Comparison of ENCODE assay signal across 28 mouse cellular contexts in genomic region chr11:102349189-102349954, GRCm38 (mm10). TPM values are rescaled to one million over a fixed set of nuclear protein-coding genes. Genes with fewer than 3 reads are reported as not detected.
A peak's percentile ranks its signal among the peaks of the same experiment; 100 is the strongest.
DNase-seq lines count a peak whose midpoint lies in the region; ATAC-seq and TF ChIP-seq lines count a peak whose summit lies in the region.
"Had no signal": no experiment of that assay in that cellular context is flagged by ENCODE, and none has a peak within 500 bp of the region (broad histone marks: within the 10 kb centered on the region; RNA-seq: fewer than 3 reads in every experiment).

No protein-coding gene starts in this region.

- H3K9me3 ChIP-seq in heart, embryonic 12.5 days (replicated peaks) = no peaks in the 10 kb centered on the region
- H3K9me3 ChIP-seq in intestine, embryonic 15.5 days = no peaks in the 10 kb centered on the region
- H3K9me3 ChIP-seq in liver, embryonic 16.5 days (replicated peaks; ENCODE audit: control insufficient read depth, low read length) = no peaks in the 10 kb centered on the region
- H3K9me3 ChIP-seq: forebrain, embryonic 13.5 days; heart, embryonic 10.5 days; hindbrain, embryonic 12.5 days; limb, embryonic 12.5 days; midbrain, embryonic 12.5 days had no signal

- H3K9ac ChIP-seq in heart, embryonic 12.5 days = no peak overlapping the region
- no peak overlapping the region for H3K9ac ChIP-seq in heart, adult 2 months (ENCODE audit: low read depth, low read length)
- no peak overlapping the region for H3K9ac ChIP-seq in intestine, embryonic 15.5 days
- H3K9ac ChIP-seq in liver, embryonic 16.5 days (ENCODE audit: low read depth, low read length) = no peak overlapping the region
- H3K9ac ChIP-seq: forebrain, embryonic 13.5 days; hindbrain, embryonic 12.5 days; limb, embryonic 12.5 days; midbrain, embryonic 12.5 days had no signal

- no peak for TF ChIP-seq EP300 in heart, adult 2 months (IDR thresholded peaks at IDR 0.05; ENCODE audit: insufficient read depth, low read depth, low read length)

- peaks cover 34% of the 10 kb centered on the region for H3K27me3 ChIP-seq in heart, embryonic 12.5 days (replicated peaks)
- no peaks in the 10 kb centered on the region for H3K27me3 ChIP-seq in heart, adult 2 months (ENCODE audit: control insufficient read depth, insufficient read depth, low read length)
- no peaks in the 10 kb centered on the region for H3K27me3 ChIP-seq in intestine, embryonic 15.5 days (replicated peaks)
- no peaks in the 10 kb centered on the region for H3K27me3 ChIP-seq in liver, embryonic 16.5 days (ENCODE audit: control insufficient read depth, insufficient read depth, low read depth, low read length)

- no peaks in the 10 kb centered on the region for H3K79me2 ChIP-seq in heart, adult 2 months (replicated peaks; ENCODE audit: control insufficient read depth, insufficient read depth, low read length)

- H3K4me3 ChIP-seq in heart, embryonic 12.5 days = no peak overlapping the region
- no peak overlapping the region for H3K4me3 ChIP-seq in heart, adult 2 months
- no peak overlapping the region for H3K4me3 ChIP-seq in intestine, embryonic 15.5 days (replicated peaks)
- H3K4me3 ChIP-seq in liver, embryonic 16.5 days (ENCODE audit: low read depth, low read length) = no peak overlapping the region
- H3K4me3 ChIP-seq: forebrain, embryonic 13.5 days; heart, embryonic 10.5 days; hindbrain, embryonic 12.5 days; limb, embryonic 12.5 days; midbrain, embryonic 12.5 days had no signal

- no peak for TF ChIP-seq POLR2A in heart, adult 2 months (IDR thresholded peaks at IDR 0.05; ENCODE audit: insufficient read depth, low read depth, low read length)

- 82% methylated on average over 3 of the region's 3 CpGs for WGBS in heart, embryonic 12.5 days
- WGBS in heart, adult 2 months = 81% methylated on average over 3 of the region's 3 CpGs
- 64% methylated on average over 3 of the region's 3 CpGs for WGBS in intestine, embryonic 15.5 days
- WGBS in liver, embryonic 16.5 days (ENCODE audit: insufficient replicate concordance) = 87% methylated on average over 3 of the region's 3 CpGs

- H3K4me1 ChIP-seq in heart, embryonic 12.5 days (replicated peaks) = no peaks in the 10 kb centered on the region
- H3K4me1 ChIP-seq in heart, adult 2 months (ENCODE audit: control insufficient read depth, insufficient read depth, low read length) = no peaks in the 10 kb centered on the region; the same call in 1 of the 2 replicates
- no peaks in the 10 kb centered on the region for H3K4me1 ChIP-seq in intestine, embryonic 15.5 days (replicated peaks)
- peaks cover 25% of the 10 kb centered on the region for H3K4me1 ChIP-seq in liver, embryonic 16.5 days (ENCODE audit: control insufficient read depth, low read depth, low read length)
- H3K4me1 ChIP-seq: forebrain, embryonic 13.5 days; heart, embryonic 10.5 days had no signal

- peak; percentile 38; the same call in 1 of the 2 replicates for ATAC-seq in heart, embryonic 12.5 days (ENCODE audit: insufficient number of reproducible peaks, low FRiP score)
- peak; percentile 60; the same call in 1 of the 2 replicates for ATAC-seq in intestine, embryonic 15.5 days
- no peak for ATAC-seq in liver, embryonic 16.5 days (ENCODE audit: low read depth)
- ATAC-seq: forebrain, embryonic 13.5 days had no signal

- intact Hi-C loops in heart, adult 2 months (cut with DNase I) = loop anchor here (5.0 kb wide), 1 partner anchor 48 kb away; no protein-coding TSS in a partner anchor

- H3K27ac ChIP-seq in heart, embryonic 12.5 days (ENCODE audit: poor library complexity, severe bottlenecking) = no peak overlapping the region
- H3K27ac ChIP-seq in heart, adult 2 months = no peak overlapping the region
- no peak overlapping the region for H3K27ac ChIP-seq in intestine, embryonic 15.5 days
- H3K27ac ChIP-seq in liver, embryonic 16.5 days (ENCODE audit: low read length) = peak overlapping the region; percentile 32
- H3K27ac ChIP-seq: forebrain, embryonic 13.5 days; heart, embryonic 10.5 days; hindbrain, embryonic 12.5 days; limb, embryonic 12.5 days; midbrain, embryonic 12.5 days had no signal

- DNase-seq in heart, adult 2 months = no peak
- DNase-seq in spleen, postnatal 10 days (ENCODE audit: low spot score in 2 of 2) = peak; percentile 25
- DNase-seq in spleen, postnatal 14 days (ENCODE audit: low spot score in 2 of 2) = no peak
- DNase-seq in left cerebral cortex, adult 18-20 months (ENCODE audit: low spot score in 2 of 2) = no peak
- DNase-seq in T-cell, adult 2 months (ENCODE audit: low spot score) = no peak
- DNase-seq: adrenal gland, postnatal 14 days; cerebellum, adult 11-12 months; cerebellum, postnatal 10 days; heart, postnatal 10 days; kidney, adult 2 months; kidney, postnatal 36 days; layer of hippocampus, postnatal 36 days; lung, adult 2 months; lung, postnatal 14 days; thymus, adult 2 months; thymus, postnatal 4 days had no signal

- no peak for TF ChIP-seq CTCF in heart, adult 2 months (IDR thresholded peaks at IDR 0.05)

- no peaks in the 10 kb centered on the region for H3K36me3 ChIP-seq in heart, embryonic 12.5 days
- no peaks in the 10 kb centered on the region for H3K36me3 ChIP-seq in heart, adult 2 months (ENCODE audit: control insufficient read depth, insufficient read depth, low read length)
- no peaks in the 10 kb centered on the region for H3K36me3 ChIP-seq in intestine, embryonic 15.5 days
- peaks cover 58% of the 10 kb centered on the region for H3K36me3 ChIP-seq in liver, embryonic 16.5 days (ENCODE audit: control insufficient read depth, insufficient read depth)
- H3K36me3 ChIP-seq: hindbrain, embryonic 12.5 days; limb, embryonic 12.5 days; midbrain, embryonic 12.5 days had no signal

- no peak overlapping the region for H3K4me2 ChIP-seq in heart, embryonic 12.5 days
- H3K4me2 ChIP-seq in intestine, embryonic 15.5 days (replicated peaks) = no peak overlapping the region
- no peak overlapping the region for H3K4me2 ChIP-seq in liver, embryonic 16.5 days (ENCODE audit: low read depth, low read length)
- H3K4me2 ChIP-seq: forebrain, embryonic 13.5 days; hindbrain, embryonic 12.5 days; limb, embryonic 12.5 days; midbrain, embryonic 12.5 days had no signal

RNA-seq across cellular contexts. Expression of gene Slc4a1, which starts 16.6 kb away (rescaled TPM):
- 114 and 116 TPM in 2 replicates for polyA plus RNA-seq in heart, embryonic 12.5 days (2016; fragmentation: Nextera tagmentation; extraction: Ambion mirVana)
- 10 to 100 TPM in 1 of 2 experiments, under 1 TPM in 1; 0.42 to 10.3 TPM for total RNA-seq in heart, adult 2 months (2021)
- polyA plus RNA-seq in heart, adult 2 months (2012; rRNA removed) = 0.91 and 4.4 TPM in 2 replicates
- 15.2 and 18.0 TPM in 2 replicates for polyA plus RNA-seq in intestine, embryonic 15.5 days (2015; fragmentation: Nextera tagmentation; extraction: Ambion mirVana)
- 1,073 and 1,144 TPM in 2 replicates for polyA plus RNA-seq in liver, embryonic 16.5 days (2015; fragmentation: Nextera tagmentation; extraction: Ambion mirVana)
- total RNA-seq in left cerebral cortex, adult 18-20 months (2021) = under 1 TPM; 0.09 to 0.19 TPM
- polyA plus RNA-seq: small intestine, adult 2 months had no signal

RNA-seq across cellular contexts. Expression of gene Ubtf, which starts 29.8 kb away (rescaled TPM):
- polyA plus RNA-seq in heart, embryonic 12.5 days (2016; fragmentation: Nextera tagmentation; extraction: Ambion mirVana) = 65.4 and 68.6 TPM in 2 replicates
- total RNA-seq in heart, adult 2 months (2021) = 10 to 100 TPM; 52.5 to 59.4 TPM
- polyA plus RNA-seq in heart, adult 2 months (2012; rRNA removed) = 14.9 and 22.1 TPM in 2 replicates
- 77.8 and 80.2 TPM in 2 replicates for polyA plus RNA-seq in intestine, embryonic 15.5 days (2015; fragmentation: Nextera tagmentation; extraction: Ambion mirVana)
- 44.5 and 46.4 TPM in 2 replicates for polyA plus RNA-seq in liver, embryonic 16.5 days (2015; fragmentation: Nextera tagmentation; extraction: Ambion mirVana)
- 100 to 1,000 TPM; 123 to 140 TPM for total RNA-seq in left cerebral cortex, adult 18-20 months (2021)

RNA-seq across cellular contexts. Expression of gene Rundc3a, which starts 43.8 kb away (rescaled TPM):
- polyA plus RNA-seq in heart, embryonic 12.5 days (2016; fragmentation: Nextera tagmentation; extraction: Ambion mirVana) = 1.7 and 1.8 TPM in 2 replicates
- under 1 TPM in 1 of 2 experiments, not detected in 1; 0.66 TPM for total RNA-seq in heart, adult 2 months (2021)
- polyA plus RNA-seq in heart, adult 2 months (2012; rRNA removed) = 0.23 and 0.32 TPM in 2 replicates
- 8.7 and 10.8 TPM in 2 replicates for polyA plus RNA-seq in intestine, embryonic 15.5 days (2015; fragmentation: Nextera tagmentation; extraction: Ambion mirVana)
- 2.1 and 2.2 TPM in 2 replicates for polyA plus RNA-seq in liver, embryonic 16.5 days (2015; fragmentation: Nextera tagmentation; extraction: Ambion mirVana)
- 100 to 1,000 TPM; 477 to 484 TPM for total RNA-seq in left cerebral cortex, adult 18-20 months (2021)
- total RNA-seq: gastrocnemius, adult 18-20 months; megakaryocyte progenitor cell, adult 5-6 weeks; monocyte, adult 5-6 weeks had no signal

RNA-seq across cellular contexts. Expression of gene Atxn7l3, which starts 52.9 kb away (rescaled TPM):
- polyA plus RNA-seq in heart, embryonic 12.5 days (2016; fragmentation: Nextera tagmentation; extraction: Ambion mirVana) = 10.9 and 11.8 TPM in 2 replicates
- total RNA-seq in heart, adult 2 months (2021) = 10 to 100 TPM; 19.0 to 21.7 TPM
- polyA plus RNA-seq in heart, adult 2 months (2012; rRNA removed) = 17.4 and 21.2 TPM in 2 replicates
- 11.8 and 13.6 TPM in 2 replicates for polyA plus RNA-seq in intestine, embryonic 15.5 days (2015; fragmentation: Nextera tagmentation; extraction: Ambion mirVana)
- 3.0 and 3.2 TPM in 2 replicates for polyA plus RNA-seq in liver, embryonic 16.5 days (2015; fragmentation: Nextera tagmentation; extraction: Ambion mirVana)
- 100 to 1,000 TPM; 224 to 230 TPM for total RNA-seq in left cerebral cortex, adult 18-20 months (2021)

RNA-seq across cellular contexts. Expression of gene Slc25a39, which starts 58.4 kb away (rescaled TPM):
- 253 and 260 TPM in 2 replicates for polyA plus RNA-seq in heart, embryonic 12.5 days (2016; fragmentation: Nextera tagmentation; extraction: Ambion mirVana)
- total RNA-seq in heart, adult 2 months (2021) = 100 to 1,000 TPM; 196 to 213 TPM
- 307 and 331 TPM in 2 replicates for polyA plus RNA-seq in heart, adult 2 months (2012; rRNA removed)
- polyA plus RNA-seq in intestine, embryonic 15.5 days (2015; fragmentation: Nextera tagmentation; extraction: Ambion mirVana) = 305 and 329 TPM in 2 replicates
- 454 and 500 TPM in 2 replicates for polyA plus RNA-seq in liver, embryonic 16.5 days (2015; fragmentation: Nextera tagmentation; extraction: Ambion mirVana)
- 10 to 100 TPM; 60.6 to 73.2 TPM for total RNA-seq in left cerebral cortex, adult 18-20 months (2021)

Comparison
In these comparisons a context has a peak if more than half of its experiments do, and no peak if none do; other contexts are left out.
1. DNase-seq: peak in spleen, postnatal 10 days (2 of 2); none in heart, adult 2 months (0 of 2), spleen, postnatal 14 days (0 of 2), left cerebral cortex, adult 18-20 months (0 of 2) and T-cell, adult 2 months (single experiment).